Mouse (Mus musculus) cerebellum, postnatal 10 days (tissue): ENCODE data around the gene Megf6.

Source experiments
- DNase-seq, 2 experiments: peaks; one replicate each; pipeline ENCODE4 v3.0.0; 2021; ENCODE audit warnings: mixed read lengths in 2 of 2

Gene Megf6

DNA sequence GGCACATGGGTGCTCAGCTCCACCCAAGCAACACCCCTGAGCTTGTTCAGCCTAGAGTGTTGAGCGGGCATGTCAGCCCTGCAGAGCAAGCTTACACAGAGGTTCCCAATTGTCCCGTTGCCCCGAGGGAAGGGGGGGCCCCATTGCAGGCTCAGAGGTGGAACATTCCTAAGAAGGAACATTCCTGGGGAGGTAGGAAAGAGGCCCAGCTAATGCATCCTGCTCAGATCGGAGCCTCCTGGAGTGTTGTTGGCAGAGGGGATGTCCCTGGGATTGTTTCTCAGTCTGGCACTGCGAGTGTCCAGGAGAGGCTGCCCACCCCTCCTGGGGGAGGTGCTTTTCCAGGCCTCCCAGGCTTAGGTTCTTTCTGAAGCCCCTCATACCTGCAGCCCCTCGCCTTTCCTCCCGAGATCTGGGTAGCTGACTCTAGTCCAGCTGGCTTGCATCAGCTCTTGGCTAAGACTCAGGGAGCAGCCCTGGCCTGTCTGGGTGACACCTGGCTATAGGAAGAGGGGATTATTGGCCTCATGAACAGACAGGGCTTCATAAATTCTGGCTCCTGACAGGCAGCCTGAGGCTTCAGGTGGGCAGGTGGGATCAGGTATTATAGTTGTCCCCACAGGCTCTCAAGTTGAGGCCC, 47.3 kb downstream of the Megf6 start:
- peak; percentile 80 to 82 for DNase-seq

DNA sequence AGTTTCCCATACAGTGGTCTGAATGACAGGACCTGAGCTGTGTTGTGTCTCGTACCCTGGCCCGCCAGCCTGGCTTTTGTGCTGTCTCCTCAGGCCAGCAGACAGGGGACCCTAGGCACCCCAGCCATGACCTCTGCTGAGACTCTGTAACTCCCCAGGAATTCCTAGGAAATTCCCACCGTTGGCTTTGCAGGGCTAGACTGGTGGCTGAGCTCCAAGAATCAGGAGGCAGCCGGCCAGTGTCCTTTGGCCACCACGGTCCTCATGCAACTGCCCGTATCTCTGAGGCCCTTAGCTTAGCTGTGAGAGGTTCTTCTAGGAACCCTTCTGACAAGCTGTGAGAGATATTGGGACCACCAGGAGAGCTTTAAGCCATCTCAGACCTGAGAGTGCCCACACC, 52.2 kb downstream of the Megf6 start:
- DNase-seq, result peak; percentile 74 to 78

DNA sequence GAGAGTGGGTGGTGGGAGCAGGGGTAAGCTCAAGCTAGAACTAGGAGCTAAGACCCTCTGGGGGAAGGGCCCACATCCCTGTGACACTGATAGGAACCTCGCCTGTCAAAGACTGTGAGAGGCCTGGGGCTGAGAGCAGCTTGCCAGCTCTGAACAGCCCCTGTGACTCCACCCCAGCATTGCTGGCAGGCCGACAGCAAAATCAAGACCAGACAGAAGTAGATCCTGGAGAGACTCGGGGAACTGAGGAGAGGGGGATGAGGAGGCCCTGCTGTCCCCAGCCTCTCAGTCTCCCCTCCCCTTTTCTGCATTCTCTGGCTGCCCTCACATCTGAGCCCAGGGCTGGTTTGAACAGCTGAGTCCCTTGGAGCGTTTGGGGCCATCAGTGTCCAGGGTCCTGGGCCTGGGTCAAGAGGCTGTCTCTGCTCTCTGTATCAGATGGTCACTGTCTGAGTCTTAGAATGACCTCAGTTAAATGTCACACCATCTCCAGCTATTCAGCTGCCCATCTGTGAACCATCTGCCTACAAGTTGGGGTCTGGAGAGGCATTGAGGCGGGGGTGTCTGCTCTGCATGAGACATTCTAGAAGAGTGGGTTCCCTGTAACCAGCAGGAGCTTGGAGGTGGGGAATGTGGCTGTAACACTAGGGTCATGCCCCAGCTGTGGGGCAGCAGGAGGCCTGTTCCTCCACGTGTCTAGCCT, 53.9 kb downstream of the Megf6 start:
- peak; percentile 69 to 78 for DNase-seq

DNA sequence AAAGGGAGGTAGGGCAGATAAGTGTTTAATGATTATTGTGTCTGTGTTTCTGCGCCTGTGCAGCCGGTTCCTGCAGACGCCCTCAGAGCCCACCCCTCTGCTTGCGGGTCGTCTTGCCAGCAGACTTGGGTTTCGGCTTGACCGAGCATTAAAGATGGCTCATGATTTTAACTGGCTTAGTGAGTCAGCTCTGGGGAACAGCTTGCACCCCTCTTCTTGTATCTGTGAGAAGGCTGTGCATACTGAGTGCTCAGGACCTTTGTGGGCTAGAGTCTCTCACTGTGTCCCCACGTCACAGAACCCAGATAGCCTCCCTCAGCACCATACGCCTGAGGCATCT, 54.4 kb downstream of the Megf6 start:
- peak in 1 of 2 experiments; percentile 52 for DNase-seq

DNA sequence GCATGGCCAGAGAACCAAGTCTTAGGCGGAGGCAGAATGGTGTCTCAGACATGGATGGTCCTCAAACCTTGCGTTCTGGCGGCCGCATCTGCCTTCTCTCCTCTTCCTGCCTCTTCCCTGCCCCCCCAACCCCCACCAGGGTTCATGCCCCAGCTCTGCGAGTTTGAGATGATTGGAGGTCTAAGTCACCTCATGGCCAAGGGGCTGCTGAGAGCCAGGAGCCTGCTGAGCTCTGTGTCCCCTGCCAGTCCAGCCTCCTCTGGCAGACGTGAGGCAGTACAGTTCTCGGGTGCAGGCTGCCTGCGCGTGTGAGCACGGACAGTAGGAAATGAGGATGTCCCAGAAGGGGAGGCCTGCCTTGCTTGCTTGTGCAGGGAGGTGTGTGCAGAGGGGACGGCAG, 56.1 kb downstream of the Megf6 start:
- DNase-seq, result peak; percentile 79 to 83

DNA sequence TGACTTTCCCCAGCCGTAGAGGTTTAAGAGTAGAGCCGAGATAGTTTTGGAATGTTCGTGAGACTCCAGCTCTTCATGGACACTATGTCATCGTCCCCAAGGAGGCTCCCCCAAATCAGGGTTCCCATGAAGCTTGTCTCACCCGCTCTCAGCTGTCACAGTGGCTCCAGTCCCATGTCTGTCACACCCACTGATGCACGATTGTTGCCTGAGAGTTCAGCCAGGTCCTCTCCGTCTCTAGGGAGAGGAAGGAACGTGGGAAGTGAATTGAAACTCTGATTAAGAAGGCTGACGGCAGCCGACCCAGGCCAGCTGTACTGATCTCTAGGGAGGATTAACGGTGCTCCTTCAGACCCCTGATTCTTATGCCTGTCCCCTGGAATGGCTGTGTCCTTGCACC, 57.8 kb downstream of the Megf6 start:
- DNase-seq, result no peak

DNA sequence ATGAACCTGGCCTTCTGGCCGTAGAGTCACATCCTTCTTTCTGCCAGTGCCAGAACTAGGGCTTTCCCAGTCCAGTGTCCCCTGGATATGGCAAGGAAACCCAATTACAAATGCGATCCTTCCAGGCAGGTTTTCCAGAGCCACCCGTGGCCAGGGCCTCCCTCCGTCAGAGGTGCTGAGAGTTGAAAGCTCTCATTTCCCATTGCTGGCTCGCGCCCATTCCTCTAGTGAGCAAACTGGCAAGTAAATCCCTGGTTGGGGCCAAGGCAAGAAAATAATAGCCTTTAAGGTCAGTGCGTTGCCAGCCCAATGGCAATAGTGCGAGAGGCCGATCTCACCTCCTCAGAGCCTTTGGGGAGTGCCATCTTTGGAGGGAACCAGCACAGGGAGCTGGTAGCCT, 59.0 kb downstream of the Megf6 start:
- DNase-seq, result no peak

DNA sequence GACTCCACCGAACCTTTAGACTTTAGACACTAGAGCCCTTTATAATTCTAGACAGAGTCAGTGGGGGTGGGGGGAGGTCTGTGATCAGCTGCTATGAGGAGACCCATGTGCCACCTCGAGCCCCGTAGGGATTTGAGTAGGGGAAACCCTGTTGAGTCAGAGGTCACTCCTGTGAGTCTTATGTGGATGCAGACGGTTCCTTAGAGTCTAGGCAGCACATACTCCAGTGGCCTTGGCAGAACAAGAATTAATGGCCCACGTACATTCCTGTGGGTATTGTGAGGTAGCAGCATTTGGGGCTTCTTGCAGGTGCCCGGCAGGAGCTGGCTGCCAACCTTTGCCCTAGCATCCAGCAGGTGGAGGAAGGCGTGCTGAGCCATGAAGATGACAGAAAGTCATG, 60.9 kb downstream of the Megf6 start:
- no peak for DNase-seq

DNA sequence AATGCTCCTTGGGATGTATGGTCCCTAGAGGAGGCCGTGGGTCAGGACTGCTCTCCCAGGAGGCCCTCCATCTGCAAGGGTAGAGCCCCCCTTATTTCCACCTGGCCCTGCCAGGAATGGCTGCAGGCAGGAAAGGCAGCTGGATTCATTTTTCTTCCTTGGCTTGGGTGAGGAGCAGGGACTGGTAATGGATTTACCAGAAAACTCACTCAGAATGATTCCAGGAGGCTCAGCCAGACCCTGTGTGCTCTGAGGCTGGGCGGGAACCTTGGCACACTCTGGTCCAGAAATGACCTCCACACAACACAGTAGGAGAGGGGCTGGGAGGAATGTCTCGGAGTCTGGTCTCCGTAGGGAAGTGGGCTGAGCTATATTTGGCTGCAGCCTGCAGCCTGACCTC, 61.8 kb downstream of the Megf6 start:
- DNase-seq, result no peak

DNA sequence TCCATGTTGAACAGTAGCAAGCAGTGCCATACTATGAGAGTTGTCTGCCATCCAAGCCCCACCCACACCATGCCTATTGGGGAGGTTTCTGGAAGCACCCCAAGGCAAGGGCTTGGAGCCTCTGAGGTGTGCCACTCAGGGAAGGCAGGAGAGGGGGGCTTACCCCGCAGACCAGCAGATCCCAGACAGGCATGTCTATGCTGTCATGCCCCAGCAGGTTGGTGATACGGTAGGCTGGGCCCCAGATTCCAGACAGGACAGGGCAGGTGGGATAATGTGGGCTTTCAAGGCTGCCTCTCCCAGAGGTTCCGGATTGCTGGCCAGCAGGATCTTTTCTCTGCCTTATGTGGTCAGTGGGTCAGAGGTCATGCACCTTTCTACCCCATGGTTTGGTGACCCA, 65.5 kb downstream of the Megf6 start:
- no peak for DNase-seq

DNA sequence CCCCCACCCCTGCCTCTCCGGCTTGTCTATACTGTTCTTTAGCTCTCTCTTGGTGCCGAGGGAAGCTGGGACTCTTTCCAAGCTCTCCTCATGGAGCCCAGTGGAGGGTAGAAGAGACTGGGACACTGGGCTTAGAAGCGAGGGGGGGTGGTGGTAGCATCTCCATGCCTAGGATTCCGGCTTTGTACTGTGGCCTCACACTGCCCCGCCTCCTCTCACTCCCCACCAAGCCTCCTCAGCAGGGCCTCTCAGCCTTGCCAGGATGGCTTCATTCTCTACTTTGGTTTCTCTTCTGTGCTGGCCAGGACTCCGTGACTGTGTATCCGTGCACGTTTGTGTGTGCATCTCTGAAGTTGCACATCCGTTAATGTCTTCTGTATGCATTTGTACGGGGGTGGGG, 66.4 kb downstream of the Megf6 start:
- DNase-seq, result peak in 1 of 2 experiments; percentile 54

DNA sequence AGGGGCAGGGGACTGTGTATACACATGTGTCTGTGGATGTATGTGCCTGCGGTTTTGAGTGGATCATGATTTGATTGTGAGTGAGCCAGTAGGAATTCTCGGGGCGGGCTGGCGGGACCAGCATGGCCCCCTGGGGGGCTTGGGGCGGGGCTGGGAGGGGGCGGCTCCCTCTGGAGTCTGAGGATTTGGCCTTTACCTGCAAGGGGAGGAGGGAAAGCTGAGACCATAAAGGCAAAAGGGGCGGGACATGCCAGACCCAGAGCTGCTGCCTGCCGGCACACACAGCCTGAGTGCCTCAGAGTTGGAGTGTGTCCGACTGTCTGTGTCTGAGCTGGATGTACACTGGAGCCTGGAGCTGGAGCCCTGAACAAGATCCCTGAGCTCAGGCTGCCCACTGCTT, 66.8 kb downstream of the Megf6 start:
- no peak for DNase-seq

DNA sequence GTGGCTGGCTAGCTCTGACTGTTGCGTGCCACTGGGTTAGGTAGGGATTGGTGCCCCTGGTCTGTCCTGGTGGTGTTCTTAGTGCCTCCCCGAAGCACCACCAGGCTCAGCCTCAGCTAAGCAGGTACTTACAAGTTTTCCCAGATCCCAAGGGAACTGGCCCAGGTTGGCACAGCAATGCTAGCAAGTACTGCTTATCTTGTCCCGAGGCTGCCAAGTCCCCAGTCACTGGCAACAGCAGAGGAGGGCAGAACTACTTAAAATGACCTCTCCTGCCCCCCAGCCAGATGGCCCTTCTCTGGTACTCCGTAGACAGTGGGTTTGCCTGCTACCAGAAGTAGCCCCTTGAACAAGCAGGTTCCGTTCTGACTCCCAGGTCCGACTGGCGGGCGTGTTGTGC, 68.7 kb downstream of the Megf6 start:
- DNase-seq, result no peak

DNA sequence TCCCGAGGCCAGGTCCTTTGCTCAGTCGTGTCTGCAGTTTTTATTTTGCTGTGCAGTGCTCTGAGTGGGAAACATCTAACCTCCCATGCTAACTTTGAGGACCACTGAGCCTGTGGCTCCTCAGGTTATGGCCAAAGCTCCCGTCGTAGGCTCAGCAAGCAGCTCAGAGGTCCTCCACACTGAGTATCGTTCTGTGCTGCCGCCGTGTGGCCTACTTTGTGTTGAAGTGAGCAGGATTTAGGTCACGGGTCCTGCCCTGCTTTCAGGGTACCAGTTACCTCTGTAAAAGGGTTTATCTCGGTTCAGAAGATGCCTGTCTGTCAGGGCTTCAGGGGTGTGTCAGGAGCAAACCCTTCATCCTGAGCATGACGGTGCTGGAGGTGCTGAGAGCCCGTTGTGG, 70.1 kb downstream of the Megf6 start:
- DNase-seq, result no peak

DNA sequence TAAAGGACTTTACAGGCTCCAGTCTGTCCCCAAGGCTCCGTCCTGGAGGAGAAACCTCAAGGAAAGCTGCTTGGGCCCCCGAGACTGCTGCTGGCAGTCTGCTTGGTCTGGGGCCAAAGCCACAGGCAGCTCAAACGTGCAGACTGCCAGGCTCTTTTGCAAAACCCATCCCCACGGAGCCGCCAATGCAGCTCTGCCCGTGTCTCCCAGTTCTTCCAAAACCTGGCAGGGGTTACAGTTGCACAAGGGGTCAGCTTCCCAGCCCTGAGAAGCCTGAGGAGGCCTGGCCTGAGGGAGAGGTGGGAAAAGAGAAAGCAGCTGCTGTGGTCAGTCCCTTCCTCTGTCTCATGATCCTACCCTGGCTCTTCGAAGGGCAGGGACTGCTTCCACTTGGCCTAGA, 74.8 kb downstream of the Megf6 start:
- DNase-seq, result peak; percentile 45 to 61

DNA sequence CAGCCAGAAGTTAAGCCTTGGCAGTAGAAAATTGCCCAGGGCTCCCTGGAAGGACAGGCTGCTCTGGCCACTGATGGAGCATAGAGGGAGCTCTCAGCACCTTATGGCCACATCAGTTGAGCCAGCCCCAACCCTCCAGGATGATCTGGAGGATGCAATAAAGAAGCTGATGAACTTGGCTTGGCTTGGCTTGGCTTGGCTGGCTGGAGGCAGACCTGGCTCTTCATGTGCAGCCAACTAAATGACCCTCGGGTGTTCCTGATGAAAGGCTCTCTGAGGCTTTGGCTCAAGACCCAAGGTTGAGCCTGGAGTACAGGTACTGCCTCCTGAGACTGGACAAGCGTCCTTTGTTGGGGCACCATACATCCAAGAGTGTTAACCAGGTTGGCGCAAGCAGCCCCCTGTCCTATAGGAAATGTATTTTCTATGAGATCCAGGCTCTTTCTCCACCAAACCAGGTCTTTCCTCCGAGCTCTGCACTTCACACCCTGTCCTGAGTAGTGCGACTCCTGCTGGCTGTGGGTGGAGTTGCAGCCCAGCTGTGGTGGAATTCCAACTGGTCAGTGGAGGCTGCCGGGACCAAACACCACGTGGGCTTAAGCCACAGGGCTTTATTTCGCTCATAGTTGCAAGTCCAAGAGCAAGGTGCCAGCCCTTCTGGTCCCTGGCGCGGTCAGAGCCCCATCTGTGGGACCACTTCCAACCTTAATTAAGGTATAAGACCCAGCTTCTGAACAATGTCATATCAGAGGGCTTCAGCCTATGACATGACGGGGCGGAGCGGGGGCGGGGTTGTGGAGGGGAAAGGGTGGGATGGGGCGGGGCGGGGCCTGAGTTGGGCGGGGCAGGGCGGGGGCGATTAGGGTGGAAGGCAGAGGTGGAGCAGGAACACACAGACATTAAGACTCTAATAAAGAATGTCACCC, 75.8 kb downstream of the Megf6 start:
- DNase-seq, result peak; percentile 86 to 93

DNA sequence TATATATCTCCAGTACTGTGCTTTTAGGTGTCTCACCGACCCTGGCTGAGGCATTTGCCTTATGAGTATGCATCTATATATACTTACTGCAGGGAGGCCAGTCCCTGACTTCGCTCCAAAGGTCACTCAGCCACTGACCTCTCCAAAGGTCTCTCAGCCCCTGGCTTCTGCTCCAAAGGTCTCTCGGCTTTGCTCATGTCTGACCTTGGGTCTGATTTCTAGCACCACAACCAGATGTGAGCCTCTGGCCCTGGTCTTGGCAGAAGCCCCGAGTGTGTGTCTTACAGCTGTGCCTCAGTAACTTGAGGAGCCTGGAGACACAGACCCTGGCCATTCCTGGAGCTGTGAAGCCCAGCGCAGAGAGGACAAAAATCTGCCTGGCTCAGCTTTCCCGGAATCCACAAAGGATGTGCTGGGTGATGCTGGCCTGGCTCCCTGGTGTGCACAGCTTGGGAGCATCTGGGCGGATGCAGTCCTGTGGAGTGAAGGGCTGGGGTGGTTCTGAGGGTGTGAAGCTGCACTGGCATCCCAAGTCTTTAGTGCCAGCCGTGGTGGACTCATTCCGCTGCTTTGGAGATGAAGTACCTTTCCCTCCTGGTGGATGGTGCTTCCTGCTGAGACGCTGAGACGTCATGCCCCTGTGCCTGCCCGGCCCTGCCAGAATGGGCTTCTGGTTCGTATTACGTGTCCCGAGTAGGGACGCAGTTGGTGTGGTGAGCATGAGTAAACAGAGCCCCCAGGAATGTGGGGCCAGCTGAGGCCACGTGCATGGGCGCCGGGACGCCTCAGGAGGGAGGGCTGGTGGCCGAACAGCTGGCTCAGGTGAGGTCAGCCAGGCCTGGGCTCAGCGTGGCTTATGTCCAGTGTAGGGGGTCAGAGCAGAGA, 76.9 kb downstream of the Megf6 start:
- no peak for DNase-seq

DNA sequence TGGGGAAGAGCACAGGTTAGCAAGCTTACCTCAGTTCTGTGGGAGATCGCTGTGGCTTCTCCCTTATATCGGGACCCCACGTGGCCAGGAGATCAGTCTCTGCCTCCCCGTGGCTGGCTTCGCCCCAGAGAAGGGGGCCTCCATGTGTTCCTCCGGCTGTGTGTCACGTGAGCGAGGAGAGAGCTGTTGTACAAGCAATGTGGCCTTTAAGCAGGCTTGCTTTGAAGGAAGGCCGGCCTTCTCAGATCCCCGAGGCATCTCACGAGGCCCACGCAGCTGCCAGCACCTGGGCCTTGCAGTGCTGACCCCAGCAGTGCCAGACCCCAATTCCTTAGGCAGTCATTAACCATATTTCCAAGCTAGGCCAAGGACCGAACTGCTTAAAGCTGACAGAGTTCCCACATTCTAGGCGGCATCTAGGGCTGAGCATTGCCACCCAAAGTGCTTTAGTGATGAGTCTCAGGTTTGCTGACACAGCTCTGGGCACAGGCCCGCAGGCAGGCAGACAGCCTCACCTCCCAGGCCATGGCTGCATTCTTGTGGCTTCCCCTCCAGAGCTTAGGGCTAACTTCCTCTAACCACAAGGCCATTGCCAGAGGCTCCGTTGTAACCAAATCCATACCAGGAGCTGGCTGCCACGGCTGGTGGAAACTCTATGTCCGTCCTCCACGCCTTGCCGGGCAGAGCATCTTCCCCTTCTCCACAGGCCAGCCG, 77.7 kb downstream of the Megf6 start:
- DNase-seq, result no peak

DNA sequence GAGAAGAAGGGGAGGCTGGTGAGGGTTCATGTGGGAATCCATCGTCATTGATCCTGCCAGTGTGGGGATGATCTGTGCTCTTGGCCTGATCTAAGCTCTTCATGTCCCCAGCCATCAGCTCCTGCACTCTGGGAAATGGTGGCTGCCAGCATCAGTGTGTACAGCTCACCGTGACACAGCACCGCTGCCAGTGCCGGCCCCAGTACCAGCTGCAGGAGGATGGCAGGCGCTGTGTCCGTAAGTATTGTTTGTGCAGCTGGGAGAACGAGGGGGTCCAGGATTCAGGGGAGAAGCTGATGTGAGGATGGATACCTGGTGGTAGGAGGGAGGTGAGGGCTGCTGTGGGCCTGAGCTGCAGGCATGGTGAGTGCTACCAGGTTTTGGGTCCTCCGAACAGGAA, 78.8 kb downstream of the Megf6 start:
- DNase-seq, result no peak

DNA sequence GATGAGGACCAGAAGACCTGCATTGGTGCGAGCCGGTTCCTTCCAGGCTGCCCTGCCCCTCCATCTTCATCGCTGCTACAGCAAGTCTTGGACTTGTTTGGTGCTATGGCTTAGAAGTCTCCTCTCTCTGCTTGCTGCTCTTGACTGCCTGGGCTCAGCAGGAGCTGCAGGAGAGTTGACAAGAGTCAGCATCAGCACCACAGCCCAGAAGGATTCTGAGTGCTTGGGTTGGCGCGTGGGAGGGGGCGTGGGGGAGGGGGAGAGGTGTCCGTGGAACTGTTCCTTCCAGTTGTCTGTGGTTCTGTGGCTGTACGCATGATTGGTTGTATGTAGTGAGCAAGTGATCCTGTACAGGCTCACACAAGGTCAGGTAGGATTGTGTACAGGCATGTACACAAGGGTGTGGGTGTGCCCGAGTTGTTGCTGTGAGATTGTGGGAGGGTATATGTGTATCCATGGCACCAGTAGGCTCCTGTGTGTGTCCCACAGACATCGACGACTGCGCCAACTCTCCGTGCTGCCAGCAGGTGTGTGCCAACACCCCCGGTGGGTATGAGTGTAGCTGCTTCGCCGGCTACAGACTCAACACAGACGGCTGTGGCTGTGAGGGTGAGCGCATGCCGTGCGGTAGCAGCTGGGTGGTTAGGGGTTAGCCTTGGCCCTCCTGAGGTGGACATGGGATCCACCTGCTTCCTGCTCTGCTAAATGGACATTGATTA, 82.2 kb downstream of the Megf6 start:
- peak; percentile 78 to 81 for DNase-seq

DNA sequence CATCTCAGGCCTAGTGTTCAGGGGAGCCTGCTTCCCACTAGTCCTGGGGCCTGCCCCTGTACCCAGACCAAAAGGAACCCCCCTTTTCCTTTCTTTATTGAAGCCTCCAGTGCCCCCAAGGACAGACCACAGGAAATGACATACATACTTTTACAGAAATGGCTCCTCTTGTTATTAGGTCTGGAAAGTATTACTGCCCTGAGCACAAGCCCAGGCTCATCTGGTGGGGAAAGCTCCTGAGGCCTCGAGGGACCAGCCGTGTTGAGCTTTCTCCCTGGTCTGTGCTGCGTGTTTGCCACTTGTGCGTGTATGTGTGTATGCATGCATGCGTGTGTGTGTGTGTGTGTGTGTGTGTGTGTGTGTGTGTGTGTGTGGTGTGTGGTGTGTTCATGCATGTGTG, 90.2 kb downstream of the Megf6 start:
- DNase-seq, result no peak
